Mouse (Mus musculus): ENCODE measurements around the gene Olig2. TPM values are rescaled to one million over a fixed set of nuclear protein-coding genes. Genes with fewer than 3 reads are reported as not detected.
A peak's percentile ranks its signal among the peaks of the same experiment; 100 is the strongest.
"Not testable (repeated sequence)": the region's sequence is repeated elsewhere in the genome, so short reads cannot be mapped to it uniquely, and the experiment has no call there.

Gene Olig2
- total RNA-seq, 2 experiments from 2014 or later: not detected

- no peak for ATAC-seq (replicated peaks; ENCODE audit: poor library complexity, severe bottlenecking)
Observed at GRCm38 (mm10) chr16:91226038-91226882, 1.0 kb downstream of the Olig2 start.

GRCm38 (mm10) chr16:91226883-91227759 is 1.9 kb downstream of the Olig2 start:
- no peak for ATAC-seq (replicated peaks; ENCODE audit: poor library complexity, severe bottlenecking)

GRCm38 (mm10) chr16:91227760-91228043 is 2.4 kb downstream of the Olig2 start:
- no peak for ATAC-seq (replicated peaks; ENCODE audit: poor library complexity, severe bottlenecking)

- ATAC-seq (replicated peaks; ENCODE audit: poor library complexity, severe bottlenecking): no peak
Observed at GRCm38 (mm10) chr16:91228238-91229071, 3.2 kb downstream of the Olig2 start.

GRCm38 (mm10) chr16:91229072-91229348 is 3.8 kb downstream of the Olig2 start:
- ATAC-seq (replicated peaks; ENCODE audit: poor library complexity, severe bottlenecking): no peak

- ATAC-seq (replicated peaks; ENCODE audit: poor library complexity, severe bottlenecking): no peak
Observed at GRCm38 (mm10) chr16:91229643-91230042, 4.4 kb downstream of the Olig2 start.

GRCm38 (mm10) chr16:91231781-91232469 is 6.7 kb downstream of the Olig2 start:
- ATAC-seq (replicated peaks; ENCODE audit: poor library complexity, severe bottlenecking): no peak

GRCm38 (mm10) chr16:91232470-91233240 is 7.4 kb downstream of the Olig2 start:
- peak; percentile 64 for ATAC-seq (replicated peaks; ENCODE audit: poor library complexity, severe bottlenecking)

- peak; percentile 34; the same call in 1 of the 2 replicates for ATAC-seq (replicated peaks; ENCODE audit: poor library complexity, severe bottlenecking)
Observed at GRCm38 (mm10) chr16:91233241-91233944, 8.1 kb downstream of the Olig2 start.

- no peak for ATAC-seq (replicated peaks; ENCODE audit: poor library complexity, severe bottlenecking)
Observed at GRCm38 (mm10) chr16:91239024-91239423, 13.8 kb downstream of the Olig2 start.

- ATAC-seq (replicated peaks; ENCODE audit: poor library complexity, severe bottlenecking): no peak
Observed at GRCm38 (mm10) chr16:91246292-91246691, 21.0 kb downstream of the Olig2 start.

- not testable (repeated sequence) for ATAC-seq (replicated peaks; ENCODE audit: poor library complexity, severe bottlenecking)
Observed at GRCm38 (mm10) chr16:91255419-91256164, 30.3 kb downstream of the Olig2 start.

- no peak for ATAC-seq (replicated peaks; ENCODE audit: poor library complexity, severe bottlenecking)
Observed at GRCm38 (mm10) chr16:91258956-91259355, 33.7 kb downstream of the Olig2 start.

GRCm38 (mm10) chr16:91260861-91261260 is 35.6 kb downstream of the Olig2 start:
- ATAC-seq (replicated peaks; ENCODE audit: poor library complexity, severe bottlenecking): no peak

GRCm38 (mm10) chr16:91262467-91263220 is 37.4 kb downstream of the Olig2 start:
- no peak for ATAC-seq (replicated peaks; ENCODE audit: poor library complexity, severe bottlenecking)

GRCm38 (mm10) chr16:91265972-91266371 is 40.7 kb downstream of the Olig2 start:
- no peak for ATAC-seq (replicated peaks; ENCODE audit: poor library complexity, severe bottlenecking)

GRCm38 (mm10) chr16:91268724-91269452 is 43.6 kb downstream of the Olig2 start:
- no peak for ATAC-seq (replicated peaks; ENCODE audit: poor library complexity, severe bottlenecking)

All from granulocyte monocyte progenitor cell, adult 5-6 weeks (primary cell).